ENCODE assay signal across 16 mouse cellular contexts in the genomic region with DNA sequence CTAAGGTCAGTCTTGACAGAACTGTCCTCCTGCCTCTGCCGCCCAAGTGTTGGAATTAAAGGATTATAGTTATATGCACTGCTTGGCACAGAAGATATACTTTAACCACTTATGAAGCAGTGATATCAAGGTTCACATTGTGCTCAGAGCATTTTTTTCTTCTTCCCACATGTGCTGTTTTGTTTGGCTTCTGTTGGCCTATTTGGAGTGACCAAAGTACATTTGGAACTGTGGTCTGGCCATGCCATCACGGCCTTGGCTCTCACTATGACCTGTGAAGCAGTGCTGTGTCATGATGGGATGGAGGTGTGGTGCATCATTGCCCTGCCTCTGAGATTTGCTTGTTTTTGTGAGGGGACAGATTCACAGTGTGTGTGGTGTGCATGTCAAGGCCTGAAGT. TPM values are rescaled to one million over a fixed set of nuclear protein-coding genes. Genes with fewer than 3 reads are reported as not detected.
DNase-seq lines count a peak whose midpoint lies in the region; ATAC-seq and TF ChIP-seq lines count a peak whose summit lies in the region.
"Had no signal": no experiment of that assay in that cellular context is flagged by ENCODE, and none has a peak within 500 bp of the region (broad histone marks: within the 10 kb centered on the region; RNA-seq: fewer than 3 reads in every experiment).

No protein-coding gene starts in this region.

- H3K4me1 ChIP-seq in heart, embryonic 13.5 days, result peaks cover 29% of the 10 kb centered on the region
- H3K4me1 ChIP-seq in heart, adult 2 months (ENCODE audit: control insufficient read depth, insufficient read depth, low read length), result no peaks in the 10 kb centered on the region; the same call in 1 of the 2 replicates
- H3K4me1 ChIP-seq in liver, embryonic 12.5 days, result peaks cover 13% of the 10 kb centered on the region
- H3K4me1 ChIP-seq in liver, embryonic 11.5 days (replicated peaks; ENCODE audit: control insufficient read depth, insufficient read depth, low read length), result peaks cover 8% of the 10 kb centered on the region
- H3K4me1 ChIP-seq in intestine, postnatal 0 days (replicated peaks; ENCODE audit: control insufficient read depth, insufficient read depth, low read length), result no peaks in the 10 kb centered on the region
- H3K4me1 ChIP-seq in liver, postnatal 0 days (ENCODE audit: insufficient read depth), result peaks cover 9% of the 10 kb centered on the region; the same call in 1 of the 2 replicates
- H3K4me1 ChIP-seq in hindbrain, embryonic 16.5 days (ENCODE audit: control insufficient read depth, insufficient read depth, low read depth, low read length), result no peaks in the 10 kb centered on the region
- H3K4me1 ChIP-seq: embryonic facial prominence, embryonic 15.5 days had no signal

- no peak for ATAC-seq in heart, embryonic 13.5 days (ENCODE audit: extremely low read depth, insufficient number of reproducible peaks, low FRiP score, low TSS enrichment)
- peak; percentile 46 for ATAC-seq in liver, embryonic 12.5 days
- no peak; the same call in 1 of the 2 replicates for ATAC-seq in liver, embryonic 11.5 days (replicated peaks; ENCODE audit: low FRiP score)
- peak; percentile 83 for ATAC-seq in intestine, postnatal 0 days
- peak; percentile 74 for ATAC-seq in liver, postnatal 0 days
- ATAC-seq in hindbrain, embryonic 16.5 days, result no peak
- ATAC-seq: Patski had no signal

- no peaks in the 10 kb centered on the region for H3K27me3 ChIP-seq in heart, embryonic 13.5 days (replicated peaks)
- no peaks in the 10 kb centered on the region for H3K27me3 ChIP-seq in heart, adult 2 months (ENCODE audit: control insufficient read depth, insufficient read depth, low read length)
- H3K27me3 ChIP-seq in liver, embryonic 12.5 days (replicated peaks), result no peaks in the 10 kb centered on the region
- no peaks in the 10 kb centered on the region for H3K27me3 ChIP-seq in liver, embryonic 11.5 days (replicated peaks; ENCODE audit: control insufficient read depth, insufficient read depth, low read length)
- no peaks in the 10 kb centered on the region for H3K27me3 ChIP-seq in intestine, postnatal 0 days (replicated peaks; ENCODE audit: control insufficient read depth, insufficient read depth, low read length)
- H3K27me3 ChIP-seq in liver, postnatal 0 days (ENCODE audit: insufficient read depth, low read length), result no peaks in the 10 kb centered on the region
- no peaks in the 10 kb centered on the region for H3K27me3 ChIP-seq in hindbrain, embryonic 16.5 days (replicated peaks; ENCODE audit: control insufficient read depth, insufficient read depth, low read length)
- H3K27me3 ChIP-seq: embryonic facial prominence, embryonic 15.5 days; neural tube, embryonic 13.5 days; Patski had no signal

- H3K4me3 ChIP-seq in heart, embryonic 13.5 days, result no peak overlapping the region
- H3K4me3 ChIP-seq in heart, adult 2 months, result no peak overlapping the region
- no peak overlapping the region for H3K4me3 ChIP-seq in liver, embryonic 12.5 days
- H3K4me3 ChIP-seq in liver, embryonic 11.5 days (ENCODE audit: low read depth, low read length), result no peak overlapping the region
- no peak overlapping the region for H3K4me3 ChIP-seq in intestine, postnatal 0 days (ENCODE audit: low read depth, low read length)
- no peak overlapping the region for H3K4me3 ChIP-seq in liver, postnatal 0 days (ENCODE audit: low read depth, low read length)
- H3K4me3 ChIP-seq in hindbrain, embryonic 16.5 days (ENCODE audit: low read length), result no peak overlapping the region
- H3K4me3 ChIP-seq: embryonic facial prominence, embryonic 15.5 days; hindbrain, embryonic 10.5 days; neural tube, embryonic 13.5 days had no signal

- H3K27ac ChIP-seq in heart, embryonic 13.5 days (replicated peaks), result peak overlapping the region; percentile 26
- no peak overlapping the region for H3K27ac ChIP-seq in heart, adult 2 months
- H3K27ac ChIP-seq in liver, embryonic 12.5 days, result no peak overlapping the region
- no peak overlapping the region for H3K27ac ChIP-seq in liver, embryonic 11.5 days (ENCODE audit: low read depth, low read length)
- peak overlapping the region; percentile 41; the same call in 1 of the 2 replicates for H3K27ac ChIP-seq in intestine, postnatal 0 days (ENCODE audit: low read depth, low read length)
- peak overlapping the region; percentile 80 for H3K27ac ChIP-seq in liver, postnatal 0 days (ENCODE audit: low read depth)
- no peak overlapping the region for H3K27ac ChIP-seq in hindbrain, embryonic 16.5 days (ENCODE audit: low read depth, low read length)
- H3K27ac ChIP-seq: embryonic facial prominence, embryonic 15.5 days; hindbrain, embryonic 10.5 days; neural tube, embryonic 13.5 days had no signal

- no peak overlapping the region for H3K9ac ChIP-seq in heart, embryonic 13.5 days
- no peak overlapping the region for H3K9ac ChIP-seq in heart, adult 2 months (ENCODE audit: low read depth, low read length)
- no peak overlapping the region for H3K9ac ChIP-seq in liver, embryonic 12.5 days
- H3K9ac ChIP-seq in liver, embryonic 11.5 days (ENCODE audit: low read depth, low read length), result no peak overlapping the region
- H3K9ac ChIP-seq in intestine, postnatal 0 days (ENCODE audit: low read depth, low read length), result no peak overlapping the region
- no peak overlapping the region for H3K9ac ChIP-seq in liver, postnatal 0 days (replicated peaks)
- H3K9ac ChIP-seq in hindbrain, embryonic 16.5 days (ENCODE audit: low read depth, low read length), result no peak overlapping the region
- H3K9ac ChIP-seq: embryonic facial prominence, embryonic 15.5 days; neural tube, embryonic 13.5 days had no signal

- H3K79me2 ChIP-seq in heart, adult 2 months (replicated peaks; ENCODE audit: control insufficient read depth, insufficient read depth, low read length), result no peaks in the 10 kb centered on the region

- no peak for TF ChIP-seq EP300 in heart, adult 2 months (IDR thresholded peaks at IDR 0.05; ENCODE audit: insufficient read depth, low read depth, low read length)
- TF ChIP-seq EP300 in liver, postnatal 0 days (IDR thresholded peaks at IDR 0.05; ENCODE audit: low read depth), result peak; percentile 44; the same call in 1 of the 2 replicates

- no peaks in the 10 kb centered on the region for H3K9me3 ChIP-seq in heart, embryonic 13.5 days
- no peaks in the 10 kb centered on the region for H3K9me3 ChIP-seq in liver, embryonic 12.5 days (replicated peaks)
- no peaks in the 10 kb centered on the region for H3K9me3 ChIP-seq in liver, embryonic 11.5 days (ENCODE audit: control insufficient read depth, low read length)
- no peaks in the 10 kb centered on the region for H3K9me3 ChIP-seq in intestine, postnatal 0 days (ENCODE audit: control insufficient read depth)
- no peaks in the 10 kb centered on the region for H3K9me3 ChIP-seq in liver, postnatal 0 days (ENCODE audit: low read length)
- no peaks in the 10 kb centered on the region for H3K9me3 ChIP-seq in hindbrain, embryonic 16.5 days (ENCODE audit: control insufficient read depth, low read length)
- H3K9me3 ChIP-seq: embryonic facial prominence, embryonic 15.5 days; hindbrain, embryonic 10.5 days; neural tube, embryonic 13.5 days had no signal

- no peak for TF ChIP-seq CTCF in heart, adult 2 months (IDR thresholded peaks at IDR 0.05)
- TF ChIP-seq CTCF in intestine, postnatal 0 days (IDR thresholded peaks at IDR 0.05; ENCODE audit: low read depth), result no peak
- TF ChIP-seq CTCF in liver, postnatal 0 days (IDR thresholded peaks at IDR 0.05; ENCODE audit: low read depth), result no peak

- DNase-seq in heart, adult 2 months, result no peak
- no peak for DNase-seq in liver, embryonic 11.5 days (ENCODE audit: low spot score)
- DNase-seq in liver, postnatal 0 days, result peak; percentile 46
- no peak for DNase-seq in cerebellum, adult 11 months
- DNase-seq: adrenal gland, adult 8-10 months; lung, adult 18-20 months; retina, postnatal 1 day had no signal

- peaks cover 42% of the 10 kb centered on the region for H3K36me3 ChIP-seq in heart, embryonic 13.5 days
- H3K36me3 ChIP-seq in heart, adult 2 months (ENCODE audit: control insufficient read depth, insufficient read depth, low read length), result peaks cover 2% of the 10 kb centered on the region; the same call in 1 of the 2 replicates
- H3K36me3 ChIP-seq in liver, embryonic 12.5 days, result peaks cover 36% of the 10 kb centered on the region
- H3K36me3 ChIP-seq in liver, embryonic 11.5 days (ENCODE audit: control insufficient read depth, insufficient read depth, low read length), result peaks cover 10% of the 10 kb centered on the region; the same call in 1 of the 2 replicates
- H3K36me3 ChIP-seq in intestine, postnatal 0 days (ENCODE audit: control insufficient read depth, insufficient read depth), result peaks cover 8% of the 10 kb centered on the region; the same call in 1 of the 2 replicates
- peaks cover 7% of the 10 kb centered on the region; the same call in 1 of the 2 replicates for H3K36me3 ChIP-seq in liver, postnatal 0 days (replicated peaks; ENCODE audit: insufficient read depth, low read length)
- peaks cover 3% of the 10 kb centered on the region; the same call in 1 of the 2 replicates for H3K36me3 ChIP-seq in hindbrain, embryonic 16.5 days (ENCODE audit: control insufficient read depth, insufficient read depth, low read length)

- H3K4me2 ChIP-seq in heart, embryonic 13.5 days, result no peak overlapping the region
- H3K4me2 ChIP-seq in liver, embryonic 12.5 days, result no peak overlapping the region
- no peak overlapping the region for H3K4me2 ChIP-seq in liver, embryonic 11.5 days
- no peak overlapping the region for H3K4me2 ChIP-seq in intestine, postnatal 0 days (replicated peaks; ENCODE audit: low read depth)
- no peak overlapping the region for H3K4me2 ChIP-seq in liver, postnatal 0 days (ENCODE audit: low read depth, low read length)
- H3K4me2 ChIP-seq in hindbrain, embryonic 16.5 days (ENCODE audit: low read length), result no peak overlapping the region
- H3K4me2 ChIP-seq: embryonic facial prominence, embryonic 15.5 days; neural tube, embryonic 13.5 days had no signal

- intact Hi-C loops in heart, adult 2 months (cut with DNase I), result no loop called here

- WGBS in heart, embryonic 13.5 days, result 77% methylated on average over 2 of the region's 2 CpGs
- 76% methylated on average over 2 of the region's 2 CpGs for WGBS in heart, adult 2 months
- 64% methylated on average over 2 of the region's 2 CpGs for WGBS in liver, embryonic 12.5 days (ENCODE audit: insufficient replicate concordance)
- 83% methylated on average over 2 of the region's 2 CpGs for WGBS in liver, embryonic 11.5 days
- WGBS in intestine, postnatal 0 days, result 61% methylated on average over 2 of the region's 2 CpGs
- 64% methylated on average over 2 of the region's 2 CpGs for WGBS in liver, postnatal 0 days (ENCODE audit: insufficient replicate concordance)
- 86% methylated on average over 2 of the region's 2 CpGs for WGBS in hindbrain, embryonic 16.5 days

- no peak for TF ChIP-seq POLR2A in heart, adult 2 months (IDR thresholded peaks at IDR 0.05; ENCODE audit: insufficient read depth, low read depth, low read length)

RNA-seq across cellular contexts. Expression of gene Ddc, which starts 30.6 kb away (rescaled TPM):
- 64.6 and 78.2 TPM in 2 replicates for polyA plus RNA-seq in heart, embryonic 13.5 days (2015; fragmentation: Nextera tagmentation; extraction: Ambion mirVana)
- 1 to 10 TPM in 1 of 2 experiments, under 1 TPM in 1; 0.91 to 1.3 TPM for total RNA-seq in heart, adult 2 months (2021)
- 2.3 and 4.4 TPM in 2 replicates for polyA plus RNA-seq in heart, adult 2 months (2012; rRNA removed)
- polyA plus RNA-seq in liver, embryonic 12.5 days (2016; fragmentation: Nextera tagmentation; extraction: Ambion mirVana), result 9.3 and 10.4 TPM in 2 replicates
- polyA plus RNA-seq in liver, embryonic 11.5 days (2014; fragmentation: Nextera tagmentation; extraction: Ambion mirVana), result 15.9 and 17.2 TPM in 2 replicates
- 19.2 and 20.9 TPM in 2 replicates for polyA plus RNA-seq in intestine, postnatal 0 days (2015; fragmentation: Nextera tagmentation; extraction: Ambion mirVana)
- polyA plus RNA-seq in liver, postnatal 0 days (2015; fragmentation: Nextera tagmentation; extraction: Ambion mirVana), result 17.5 and 19.5 TPM in 2 replicates
- polyA plus RNA-seq in hindbrain, embryonic 16.5 days (2015; fragmentation: Nextera tagmentation; extraction: Ambion mirVana), result 10.6 and 11.9 TPM in 2 replicates
- total RNA-seq: megakaryocyte progenitor cell, adult 5-6 weeks had no signal

Comparison
In these comparisons a context has a peak if more than half of its experiments do, and no peak if none do; other contexts are left out.
1. ATAC-seq: peak in liver, embryonic 12.5 days (single experiment), intestine, postnatal 0 days (single experiment) and liver, postnatal 0 days (single experiment); none in heart, embryonic 13.5 days (single experiment), liver, embryonic 11.5 days (single experiment) and hindbrain, embryonic 16.5 days (single experiment).
2. H3K27ac ChIP-seq: peak in heart, embryonic 13.5 days (single experiment), intestine, postnatal 0 days (single experiment) and liver, postnatal 0 days (single experiment); none in heart, adult 2 months (single experiment), liver, embryonic 12.5 days (single experiment), liver, embryonic 11.5 days (single experiment) and hindbrain, embryonic 16.5 days (single experiment).